Mouse (Mus musculus) ES-E14 (cell line): ENCODE data around the gene B3gnt4.

Source experiments
- HCFC1 ChIP-seq: IDR thresholded peaks from 2 replicates; pipeline ENCODE4 v1.6.1; 2012; ENCODE audit warnings: low read length, inconsistent platforms, borderline replicate concordance; ENCODE audit not compliant: insufficient read depth
- ZNF384 ChIP-seq: IDR thresholded peaks from 2 replicates; pipeline ENCODE4 v1.6.1; 2012; ENCODE audit warnings: low read depth, low read length, inconsistent platforms

- no peak for TF ChIP-seq ZNF384
- TF ChIP-seq HCFC1 = no peak
Observed at GRCm38 (mm10) chr5:123520666-123521065, 10.4 kb downstream of the B3gnt4 start.
